Mouse (Mus musculus): ENCODE measurements around the gene Ece1.

- no peak for TF ChIP-seq TCF12 (IDR thresholded peaks at IDR 0.05; ENCODE audit: insufficient read depth, poor library complexity, severe bottlenecking)
- TF ChIP-seq POLR2AphosphoS2 (IDR thresholded peaks at IDR 0.05; ENCODE audit: insufficient read length, low read depth): no peak
- no peak for TF ChIP-seq POLR2A (IDR thresholded peaks at IDR 0.05; ENCODE audit: insufficient read length, low read depth)
- no peak for TF ChIP-seq MYOD1 (IDR thresholded peaks at IDR 0.05; ENCODE audit: control insufficient read depth in 1 of 3, insufficient read length in 2 of 3, low read depth in 2 of 3)
- TF ChIP-seq TCF3 (IDR thresholded peaks at IDR 0.05; ENCODE audit: insufficient read length, low read depth): no peak
- TF ChIP-seq E2F4 (IDR thresholded peaks at IDR 0.05; ENCODE audit: insufficient read depth): no peak
- no peak for TF ChIP-seq USF1 (IDR thresholded peaks at IDR 0.05; ENCODE audit: low read depth)
- no peak for TF ChIP-seq REST (IDR thresholded peaks at IDR 0.05; ENCODE audit: insufficient read depth, insufficient read length)
- TF ChIP-seq MYOG (IDR thresholded peaks at IDR 0.05; ENCODE audit: control insufficient read depth in 1 of 3, insufficient read depth in 1 of 3, insufficient read length in 2 of 3, low read depth in 2 of 3): no peak
- no peak for TF ChIP-seq MAX (IDR thresholded peaks at IDR 0.05; ENCODE audit: low read depth)
Measured at GRCm38 (mm10) chr4:137994562-137995336, 132.7 kb downstream of the Ece1 start.

Measured in myocyte (in vitro differentiated cells).